Mouse (Mus musculus) induced T-regulatory cell, adult 2 months (primary cell): ENCODE data around the gene Ccpg1.

Source experiments
- DNase-seq: peaks from one replicate; pipeline ENCODE4 v3.0.0-alpha.2; 2012; ENCODE audit warnings: low read depth

Gene Ccpg1

GRCm38 (mm10) chr9:73045711-73046110 lies 60.5 kb downstream of the Ccpg1 start:
- peak; percentile 92 for DNase-seq

- DNase-seq = peak; percentile 51
Observed at GRCm38 (mm10) chr9:73047906-73048305, 62.7 kb downstream of the Ccpg1 start.

- no peak for DNase-seq
Observed at GRCm38 (mm10) chr9:73048927-73049326, 63.7 kb downstream of the Ccpg1 start.

- peak; percentile 22 for DNase-seq
Observed at GRCm38 (mm10) chr9:73049833-73050232, 64.6 kb downstream of the Ccpg1 start.

- DNase-seq = peak; percentile 34
Observed at GRCm38 (mm10) chr9:73050606-73051005, 65.4 kb downstream of the Ccpg1 start.

GRCm38 (mm10) chr9:73055441-73055911 lies 70.2 kb downstream of the Ccpg1 start:
- peak; percentile 68 for DNase-seq

- no peak for DNase-seq
Observed at GRCm38 (mm10) chr9:73059224-73059623, 74.0 kb downstream of the Ccpg1 start.

GRCm38 (mm10) chr9:73063621-73064290 lies 78.5 kb downstream of the Ccpg1 start:
- no peak for DNase-seq
